Mouse (Mus musculus): Measurements from ENCODE around the gene Cep63. TPM values are rescaled to one million over a fixed set of nuclear protein-coding genes. Genes with fewer than 3 reads are reported as not detected.

The Cep63 gene
- polyA plus RNA-seq, 1 experiment, result 24.3 TPM

DNA sequence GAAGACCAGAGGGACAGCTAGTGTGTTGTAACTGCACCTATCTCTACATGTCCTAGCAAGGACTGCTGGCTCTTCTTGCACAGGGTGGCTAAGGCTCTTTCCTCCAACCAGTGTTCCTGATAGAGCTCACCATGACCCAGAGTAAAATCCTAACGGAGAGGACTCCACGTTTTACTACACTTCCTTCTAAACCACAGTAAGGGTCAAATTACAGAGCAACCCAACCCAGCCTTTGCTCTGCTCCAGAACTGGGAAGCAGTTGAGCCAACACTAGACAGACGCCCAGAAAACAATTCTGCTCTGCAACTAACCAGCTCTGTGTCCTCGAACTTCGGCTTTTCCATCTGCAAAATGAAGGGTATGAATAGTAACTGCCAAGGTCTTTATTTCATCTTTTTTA, 4.9 kb downstream of the Cep63 start:
- Histone ChIP-seq H3K4me3 (ENCODE audit: insufficient read depth, low read length) (no peak overlapping the region), H3K4me1 (ENCODE audit: control insufficient read depth, insufficient read depth, low read length) (peaks cover 23% of the 10 kb centered on the region), H3K27ac (ENCODE audit: insufficient read depth, low read depth, low read length) (no peak overlapping the region)
- TF ChIP-seq POLR2A (IDR thresholded peaks at IDR 0.05; ENCODE audit: borderline replicate concordance, low read depth, low read length) (no peak), CTCF (IDR thresholded peaks at IDR 0.05; ENCODE audit: low read depth, low read length) (no peak)

DNA sequence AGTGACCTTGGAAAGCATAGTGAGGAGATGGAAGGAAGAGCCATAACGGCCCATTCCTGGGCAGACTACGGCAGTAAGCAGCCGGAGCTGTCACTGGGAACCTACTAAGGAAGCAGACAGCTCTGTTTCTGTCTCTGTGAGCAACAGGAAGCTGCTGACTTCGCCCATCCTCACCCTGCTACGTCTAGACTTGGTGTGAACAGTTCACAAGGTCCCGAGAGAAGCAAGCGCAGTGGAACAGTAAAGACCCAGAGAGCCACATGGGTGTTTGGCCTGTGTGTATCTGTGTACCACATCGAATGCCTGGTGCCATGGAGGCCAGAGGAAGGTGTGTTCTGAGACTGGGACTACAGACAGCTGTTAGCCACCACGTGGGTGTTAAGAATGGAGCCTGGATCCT, 10.1 kb downstream of the Cep63 start:
- H3K27ac ChIP-seq (ENCODE audit: insufficient read depth, low read depth, low read length), result no peak overlapping the region
- H3K4me3 ChIP-seq (ENCODE audit: insufficient read depth, low read length), result no peak overlapping the region
- H3K4me1 ChIP-seq (ENCODE audit: control insufficient read depth, insufficient read depth, low read length), result peaks cover 21% of the 10 kb centered on the region
- TF ChIP-seq CTCF (IDR thresholded peaks at IDR 0.05; ENCODE audit: low read depth, low read length), result no peak
- TF ChIP-seq POLR2A (IDR thresholded peaks at IDR 0.05; ENCODE audit: borderline replicate concordance, low read depth, low read length), result no peak

DNA sequence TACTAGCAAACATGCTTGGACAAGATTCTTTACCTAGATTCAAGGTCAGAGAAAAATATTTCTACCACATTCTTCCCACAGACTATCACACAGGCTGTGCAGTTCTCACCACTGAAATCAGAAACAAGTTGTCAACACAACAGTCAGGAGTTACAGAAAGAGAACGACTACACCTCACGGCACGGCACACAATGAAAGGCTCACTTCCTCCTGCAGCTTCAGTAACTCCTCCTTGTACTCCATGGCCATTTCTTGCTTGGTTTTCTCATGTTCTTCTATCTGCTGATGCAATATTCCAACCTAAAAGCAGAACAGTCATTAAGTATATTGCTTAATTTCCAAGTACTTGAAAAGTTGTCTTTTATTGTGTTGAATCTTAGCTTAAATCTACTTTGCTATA, 11.3 kb downstream of the Cep63 start:
- Histone ChIP-seq H3K27ac (ENCODE audit: insufficient read depth, low read depth, low read length) (peak overlapping the region; percentile 20; the same call in 1 of the 2 replicates), H3K4me1 (ENCODE audit: control insufficient read depth, insufficient read depth, low read length) (peaks cover 21% of the 10 kb centered on the region), H3K4me3 (ENCODE audit: insufficient read depth, low read length) (no peak overlapping the region)
- no peak for TF ChIP-seq POLR2A (IDR thresholded peaks at IDR 0.05; ENCODE audit: borderline replicate concordance, low read depth, low read length)

DNA sequence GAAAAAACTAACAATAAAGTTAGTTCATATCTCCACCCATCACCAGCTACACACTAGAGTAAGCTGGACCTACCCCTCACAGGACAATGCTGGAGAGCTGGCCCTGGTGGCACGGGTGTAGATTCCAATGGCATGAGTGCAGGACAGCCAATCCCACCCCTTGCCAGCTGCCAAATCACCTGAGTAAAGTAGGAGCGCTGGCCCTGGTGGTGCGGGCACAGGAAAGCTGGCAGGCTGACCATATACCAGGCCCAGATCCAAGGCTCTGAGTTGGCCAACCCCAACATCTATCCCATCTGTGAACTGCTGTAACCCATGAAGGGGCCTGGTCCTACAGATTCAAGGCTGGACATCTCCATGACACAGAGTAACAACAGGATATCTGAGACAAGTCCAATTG, 17.1 kb downstream of the Cep63 start:
- no peak overlapping the region for H3K27ac ChIP-seq (ENCODE audit: insufficient read depth, low read depth, low read length)
- TF ChIP-seq POLR2A (IDR thresholded peaks at IDR 0.05; ENCODE audit: borderline replicate concordance, low read depth, low read length) (no peak), CTCF (IDR thresholded peaks at IDR 0.05; ENCODE audit: low read depth, low read length) (no peak)

DNA sequence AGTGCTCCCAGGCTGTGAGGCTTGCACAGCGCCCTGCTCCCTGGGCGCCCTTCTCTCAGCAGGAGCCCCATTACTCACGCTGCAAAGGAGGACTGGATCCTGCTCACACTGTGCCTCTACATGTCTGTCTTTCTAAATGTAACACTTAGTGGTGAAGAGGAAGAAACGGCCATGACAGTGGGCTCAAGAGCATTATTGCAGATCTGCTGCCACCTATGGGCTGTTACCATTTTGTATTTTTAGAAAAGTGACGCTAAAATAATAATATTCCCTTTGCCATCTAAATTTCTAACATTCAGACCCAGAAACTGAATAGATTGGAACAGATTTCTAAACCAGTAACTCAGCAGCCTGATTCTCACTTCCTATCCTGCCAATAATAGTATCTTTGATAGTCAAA, 18.9 kb downstream of the Cep63 start:
- Histone ChIP-seq H3K4me1 (ENCODE audit: control insufficient read depth, insufficient read depth, low read length) (no peaks in the 10 kb centered on the region), H3K27ac (ENCODE audit: insufficient read depth, low read depth, low read length) (no peak overlapping the region), H3K4me3 (ENCODE audit: insufficient read depth, low read length) (no peak overlapping the region)
- TF ChIP-seq POLR2A (IDR thresholded peaks at IDR 0.05; ENCODE audit: borderline replicate concordance, low read depth, low read length), result no peak

More for the DNA sequence above, 17.1 kb downstream of the Cep63 start:
- H3K4me3 ChIP-seq (ENCODE audit: insufficient read depth, low read length), result no peak overlapping the region
- H3K4me1 ChIP-seq (ENCODE audit: control insufficient read depth, insufficient read depth, low read length), result peaks cover 2% of the 10 kb centered on the region; the same call in 1 of the 2 replicates

DNA sequence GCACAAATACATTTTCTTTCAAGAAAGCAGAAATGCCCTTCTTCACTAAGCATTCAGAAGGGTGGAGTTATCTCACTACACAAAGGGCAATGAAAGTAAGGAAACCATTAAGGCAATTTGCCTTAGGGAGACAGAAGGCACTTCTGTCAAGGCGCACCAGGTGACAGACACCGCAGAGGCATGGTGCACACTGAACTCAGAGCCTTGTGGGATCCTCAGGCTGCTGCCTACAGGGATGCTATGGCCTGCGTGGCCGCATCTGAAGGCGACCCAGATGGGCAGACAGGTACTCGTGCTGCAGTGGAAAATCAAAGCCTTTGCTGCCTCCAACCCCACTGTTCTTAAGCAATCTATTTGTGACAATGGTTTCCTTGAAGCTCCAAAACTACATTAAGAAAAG, 21.2 kb downstream of the Cep63 start:
- TF ChIP-seq CTCF (IDR thresholded peaks at IDR 0.05; ENCODE audit: low read depth, low read length), result no peak
- TF ChIP-seq POLR2A (IDR thresholded peaks at IDR 0.05; ENCODE audit: borderline replicate concordance, low read depth, low read length), result no peak

DNA sequence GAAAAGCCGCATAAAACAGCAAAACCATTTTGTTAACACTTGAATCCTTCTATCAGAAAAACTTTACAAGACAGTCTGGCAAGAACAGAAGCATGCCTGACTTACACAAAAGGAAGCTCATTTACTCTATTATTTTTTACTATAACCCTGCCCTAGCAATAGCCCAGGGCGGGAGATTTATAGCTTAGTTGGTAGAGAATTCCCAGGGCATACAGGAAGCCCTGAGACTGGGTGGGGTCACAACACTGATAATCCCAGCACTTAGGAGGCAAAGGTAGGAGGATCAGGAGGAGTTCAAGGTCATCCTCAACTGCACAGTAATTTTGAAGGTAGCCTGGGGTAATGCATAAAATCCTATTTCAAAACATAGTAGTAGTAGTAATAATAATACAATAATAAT, 24.7 kb downstream of the Cep63 start:
- Histone ChIP-seq H3K4me1 (ENCODE audit: control insufficient read depth, insufficient read depth, low read length) (no peaks in the 10 kb centered on the region), H3K4me3 (ENCODE audit: insufficient read depth, low read length) (no peak overlapping the region), H3K27ac (ENCODE audit: insufficient read depth, low read depth, low read length) (no peak overlapping the region)
- TF ChIP-seq CTCF (IDR thresholded peaks at IDR 0.05; ENCODE audit: low read depth, low read length) (no peak), POLR2A (IDR thresholded peaks at IDR 0.05; ENCODE audit: borderline replicate concordance, low read depth, low read length) (no peak)

More for the DNA sequence above, 21.2 kb downstream of the Cep63 start:
- Histone ChIP-seq H3K27ac (ENCODE audit: insufficient read depth, low read depth, low read length) (no peak overlapping the region), H3K4me3 (ENCODE audit: insufficient read depth, low read length) (no peak overlapping the region), H3K4me1 (ENCODE audit: control insufficient read depth, insufficient read depth, low read length) (no peaks in the 10 kb centered on the region)

DNA sequence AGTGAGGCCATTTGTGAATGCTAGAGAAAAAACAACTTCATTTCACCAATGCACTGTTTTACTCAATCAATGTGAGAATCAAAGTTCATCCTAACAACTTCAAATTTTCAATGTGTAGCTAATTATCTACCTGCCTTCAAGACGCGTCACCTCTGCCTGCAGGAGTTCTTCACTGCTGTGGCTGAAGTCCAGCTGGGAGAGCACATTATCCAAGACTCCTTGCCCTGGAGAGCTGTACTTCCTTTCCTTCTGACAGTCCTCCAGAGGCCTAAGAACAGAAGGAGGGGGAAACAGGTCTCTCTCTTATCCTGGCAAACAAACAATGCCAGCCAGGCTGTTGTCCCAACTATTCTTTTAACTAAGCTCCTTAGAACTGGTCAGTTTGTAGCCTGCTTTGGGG, 25.1 kb downstream of the Cep63 start:
- Histone ChIP-seq H3K4me3 (ENCODE audit: insufficient read depth, low read length) (no peak overlapping the region), H3K27ac (ENCODE audit: insufficient read depth, low read depth, low read length) (no peak overlapping the region), H3K4me1 (ENCODE audit: control insufficient read depth, insufficient read depth, low read length) (no peaks in the 10 kb centered on the region)
- no peak for TF ChIP-seq POLR2A (IDR thresholded peaks at IDR 0.05; ENCODE audit: borderline replicate concordance, low read depth, low read length)
- TF ChIP-seq CTCF (IDR thresholded peaks at IDR 0.05; ENCODE audit: low read depth, low read length), result no peak

DNA sequence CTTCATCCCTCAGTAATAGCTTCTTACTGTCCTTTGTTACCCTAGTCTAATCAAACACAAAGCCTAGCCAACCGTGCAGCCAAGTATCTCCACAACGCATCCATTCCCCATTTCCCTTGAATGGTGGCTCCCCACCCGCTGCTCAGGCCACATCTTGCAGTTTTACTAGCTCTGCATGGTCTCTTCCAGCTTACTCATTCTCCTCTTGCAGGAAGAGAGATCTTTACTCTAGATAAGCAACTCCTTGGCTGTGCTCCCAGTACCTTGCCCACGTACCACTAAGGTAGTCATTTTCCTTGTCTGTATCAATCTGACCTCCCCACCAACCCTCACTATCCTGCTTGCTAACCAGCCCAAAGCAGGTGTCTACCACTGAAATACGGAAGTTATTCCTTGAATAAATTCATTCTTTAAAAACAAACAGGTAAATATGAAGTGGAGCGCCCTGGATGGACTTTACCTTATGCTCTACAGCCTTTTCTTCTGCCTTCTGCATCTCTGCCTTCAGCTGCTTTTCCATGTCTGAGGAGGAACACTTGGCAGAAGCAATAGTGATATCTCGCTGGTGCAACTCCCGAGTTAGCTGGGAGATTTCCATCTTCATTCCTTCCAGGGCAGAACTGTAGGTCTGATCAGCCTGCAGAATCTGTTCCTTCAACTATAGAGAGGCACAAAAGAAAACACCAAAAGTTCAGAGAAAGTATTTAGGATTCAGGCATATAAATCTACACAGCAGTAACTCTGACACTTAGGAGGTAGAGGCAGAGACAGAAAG, 30.5 kb downstream of the Cep63 start:
- H3K4me3 ChIP-seq (ENCODE audit: insufficient read depth, low read length), result no peak overlapping the region
- no peaks in the 10 kb centered on the region for H3K4me1 ChIP-seq (ENCODE audit: control insufficient read depth, insufficient read depth, low read length)
- H3K27ac ChIP-seq (ENCODE audit: insufficient read depth, low read depth, low read length), result no peak overlapping the region
- TF ChIP-seq POLR2A (IDR thresholded peaks at IDR 0.05; ENCODE audit: borderline replicate concordance, low read depth, low read length), result no peak
- no peak for TF ChIP-seq CTCF (IDR thresholded peaks at IDR 0.05; ENCODE audit: low read depth, low read length)

DNA sequence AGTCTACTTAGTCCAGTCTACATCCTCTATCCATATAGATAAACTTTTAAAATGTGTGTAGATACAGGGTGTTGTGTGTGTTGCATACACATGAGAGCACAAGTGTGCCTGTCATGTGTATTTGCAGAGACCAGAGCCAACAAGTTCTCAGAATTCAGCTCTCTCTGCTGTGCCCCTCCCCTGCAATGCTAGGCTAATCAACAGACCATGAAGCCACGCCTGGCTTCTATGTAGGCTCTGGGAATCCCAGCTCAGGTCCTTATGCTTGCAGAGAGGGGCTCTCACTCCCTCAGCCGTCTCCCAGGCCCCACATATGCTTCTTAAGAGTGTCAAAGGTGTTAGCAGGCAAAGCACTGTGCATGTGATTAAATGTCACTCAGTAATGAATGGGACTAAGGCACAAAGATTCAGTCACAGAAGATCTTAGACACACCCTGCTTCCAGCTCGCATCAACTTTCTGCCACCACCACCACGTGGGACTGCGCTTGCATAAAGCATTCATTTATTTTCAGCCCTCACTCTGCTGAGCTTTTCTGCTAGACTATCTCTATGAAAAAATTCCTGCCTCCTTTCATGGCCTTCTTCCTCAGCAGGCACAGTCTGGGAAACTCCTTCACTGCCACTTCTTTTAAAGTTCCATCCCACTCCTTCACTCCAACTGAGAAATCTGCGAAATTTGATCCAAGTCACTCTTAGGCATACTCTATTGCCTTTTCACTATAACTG, 31.5 kb downstream of the Cep63 start:
- TF ChIP-seq POLR2A (IDR thresholded peaks at IDR 0.05; ENCODE audit: borderline replicate concordance, low read depth, low read length) (no peak), CTCF (IDR thresholded peaks at IDR 0.05; ENCODE audit: low read depth, low read length) (no peak)
- Histone ChIP-seq H3K4me3 (ENCODE audit: insufficient read depth, low read length) (no peak overlapping the region), H3K27ac (ENCODE audit: insufficient read depth, low read depth, low read length) (no peak overlapping the region), H3K4me1 (ENCODE audit: control insufficient read depth, insufficient read depth, low read length) (no peaks in the 10 kb centered on the region)

All from bone marrow macrophage, adult 2 months (primary cell).